In genomic region chr19:21144659-21145283, GRCm38 (mm10) we compare ENCODE assay signal across 8 mouse cellular contexts.
DNase-seq lines count a peak whose midpoint lies in the region; ATAC-seq and TF ChIP-seq lines count a peak whose summit lies in the region.

No protein-coding gene starts in this region.

- no peak overlapping the region for H3K9ac ChIP-seq in heart, embryonic 13.5 days
- no peak overlapping the region for H3K9ac ChIP-seq in limb, embryonic 11.5 days (ENCODE audit: low read length)
- no peak overlapping the region for H3K9ac ChIP-seq in midbrain, embryonic 11.5 days (ENCODE audit: low read length)

- 20% methylated on average over 13 of the region's 13 CpGs for WGBS in heart, embryonic 13.5 days
- 7% methylated on average over 13 of the region's 13 CpGs for WGBS in limb, embryonic 11.5 days
- WGBS in midbrain, embryonic 11.5 days: 3% methylated on average over 13 of the region's 13 CpGs

- no peak overlapping the region for H3K27ac ChIP-seq in heart, embryonic 13.5 days (replicated peaks)
- H3K27ac ChIP-seq in limb, embryonic 11.5 days (replicated peaks; ENCODE audit: low read depth, low read length): no peak overlapping the region
- H3K27ac ChIP-seq in midbrain, embryonic 11.5 days (ENCODE audit: low read depth, low read length): no peak overlapping the region

- H3K4me3 ChIP-seq in G1E (ENCODE audit: low read depth, low read length): no peak overlapping the region
- H3K4me3 ChIP-seq in heart, embryonic 13.5 days: no peak overlapping the region
- no peak overlapping the region for H3K4me3 ChIP-seq in limb, embryonic 11.5 days (ENCODE audit: low read depth, low read length)
- H3K4me3 ChIP-seq in midbrain, embryonic 11.5 days (ENCODE audit: low read depth, low read length): no peak overlapping the region

- no peak for TF ChIP-seq CTCF in G1E (IDR thresholded peaks at IDR 0.05; ENCODE audit: low read depth, low read length)

- peak; percentile 2 for DNase-seq in G1E (ENCODE audit: low spot score)
- peak; percentile 16 for DNase-seq in c-Kit-positive CD71-negative TER-119-negative erythroid progenitor cells, embryonic 14.5 days (ENCODE audit: low read depth)
- DNase-seq in limb, embryonic 11.5 days (ENCODE audit: low spot score): peak; percentile 56
- peak; percentile 92 for DNase-seq in midbrain, embryonic 11.5 days (ENCODE audit: low spot score, missing footprints)
- peak; percentile 69 for DNase-seq in thymus, postnatal 0 days (ENCODE audit: low spot score)
- no peak for DNase-seq in left cerebral cortex, adult 9 months (ENCODE audit: low spot score in 2 of 2)
- DNase-seq in frontal cortex, postnatal 36 days (ENCODE audit: low spot score in 2 of 2): no peak

- H3K4me1 ChIP-seq in G1E (ENCODE audit: insufficient read depth, low read depth, low read length): peaks cover 5% of the 10 kb centered on the region; the same call in 1 of the 2 replicates
- H3K4me1 ChIP-seq in heart, embryonic 13.5 days: peaks cover 21% of the 10 kb centered on the region
- peaks cover 7% of the 10 kb centered on the region; the same call in 1 of the 2 replicates for H3K4me1 ChIP-seq in limb, embryonic 11.5 days (ENCODE audit: control insufficient read depth, insufficient read depth, low read length)
- peaks cover 12% of the 10 kb centered on the region for H3K4me1 ChIP-seq in midbrain, embryonic 11.5 days (ENCODE audit: control insufficient read depth, insufficient read depth, low read length)

- ATAC-seq in G1E (ENCODE audit: extremely low read depth, insufficient number of reproducible peaks, low FRiP score, poor library complexity, severe bottlenecking): no peak
- ATAC-seq in heart, embryonic 13.5 days (ENCODE audit: extremely low read depth, insufficient number of reproducible peaks, low FRiP score, low TSS enrichment): no peak
- peak; percentile 70; the same call in 1 of the 2 replicates for ATAC-seq in limb, embryonic 11.5 days (ENCODE audit: insufficient number of reproducible peaks, low FRiP score, low TSS enrichment, low read depth)
- ATAC-seq in midbrain, embryonic 11.5 days (ENCODE audit: low FRiP score): peak; percentile 90

- peak overlapping the region; percentile 51 for H3K4me2 ChIP-seq in heart, embryonic 13.5 days
- peak overlapping the region; percentile 13 for H3K4me2 ChIP-seq in limb, embryonic 11.5 days (ENCODE audit: low read depth, severe bottlenecking)
- H3K4me2 ChIP-seq in midbrain, embryonic 11.5 days: peak overlapping the region; percentile 6; the same call in 1 of the 2 replicates

- no peaks in the 10 kb centered on the region for H3K27me3 ChIP-seq in G1E (ENCODE audit: insufficient read depth, low read length)
- H3K27me3 ChIP-seq in heart, embryonic 13.5 days (replicated peaks): no peaks in the 10 kb centered on the region
- no peaks in the 10 kb centered on the region for H3K27me3 ChIP-seq in limb, embryonic 11.5 days (ENCODE audit: control insufficient read depth, insufficient read depth, low read length)
- no peaks in the 10 kb centered on the region for H3K27me3 ChIP-seq in midbrain, embryonic 11.5 days (ENCODE audit: control insufficient read depth, insufficient read depth, low read length)

- H3K36me3 ChIP-seq in G1E (replicated peaks): no peaks in the 10 kb centered on the region
- H3K36me3 ChIP-seq in heart, embryonic 13.5 days: no peaks in the 10 kb centered on the region
- no peaks in the 10 kb centered on the region for H3K36me3 ChIP-seq in limb, embryonic 11.5 days (ENCODE audit: control insufficient read depth, insufficient read depth, low read length)
- no peaks in the 10 kb centered on the region for H3K36me3 ChIP-seq in midbrain, embryonic 11.5 days (ENCODE audit: control insufficient read depth, insufficient read depth, low read length)

- no peaks in the 10 kb centered on the region for H3K9me3 ChIP-seq in G1E (replicated peaks)
- no peaks in the 10 kb centered on the region for H3K9me3 ChIP-seq in heart, embryonic 13.5 days
- no peaks in the 10 kb centered on the region for H3K9me3 ChIP-seq in limb, embryonic 11.5 days (ENCODE audit: control insufficient read depth, low read length)
- H3K9me3 ChIP-seq in midbrain, embryonic 11.5 days (ENCODE audit: control insufficient read depth, low read length): no peaks in the 10 kb centered on the region

Comparison
In these comparisons a context has a peak if more than half of its experiments do, and no peak if none do; other contexts are left out.
1. ATAC-seq: peak in limb, embryonic 11.5 days (single experiment) and midbrain, embryonic 11.5 days (single experiment); none in G1E (single experiment) and heart, embryonic 13.5 days (single experiment).
2. DNase-seq: peak in G1E (single experiment), c-Kit-positive CD71-negative TER-119-negative erythroid progenitor cells, embryonic 14.5 days (single experiment), limb, embryonic 11.5 days (single experiment), midbrain, embryonic 11.5 days (single experiment) and thymus, postnatal 0 days (single experiment); none in left cerebral cortex, adult 9 months (0 of 2) and frontal cortex, postnatal 36 days (0 of 2).
3. Peak in every context shown above with its lines, with median percentiles within 50 percentile points of each other: H3K4me2 ChIP-seq.